Mouse (Mus musculus): ENCODE data around the gene Prr22. TPM values are rescaled to one million over a fixed set of nuclear protein-coding genes. Genes with fewer than 3 reads are reported as not detected.

The Prr22 gene
- total and polyA plus RNA-seq, 2 experiments from 2014 or later = 0.44 to 1.1 TPM

DNA sequence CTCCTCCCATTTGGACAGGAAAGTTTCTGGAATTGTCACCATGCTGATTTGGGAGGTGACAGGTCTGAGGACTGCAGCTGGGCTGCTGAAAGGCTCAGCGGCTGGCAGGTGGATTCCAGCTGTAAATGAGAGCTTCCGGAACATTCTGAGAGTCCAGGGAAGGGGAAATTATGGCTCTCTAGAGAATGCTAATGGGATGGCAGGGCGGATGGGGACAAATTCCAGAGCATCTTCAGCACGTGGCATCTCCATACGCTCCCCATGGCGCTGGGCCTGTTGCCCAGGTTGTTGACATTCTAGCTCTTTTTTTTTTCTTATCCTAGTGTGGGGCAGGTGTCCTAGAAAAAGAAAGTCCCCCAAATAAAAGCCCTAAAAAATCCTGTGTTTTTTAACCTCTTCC, 40.9 kb upstream of the Prr22 start:
- H3K4me3 ChIP-seq (ENCODE audit: low read depth, low read length) = no peak overlapping the region
- DNase-seq (ENCODE audit: low spot score) (no peak), ATAC-seq (ENCODE audit: low FRiP score) (no peak)
- H3K4me2 ChIP-seq (ENCODE audit: low read depth, low read length, poor library complexity, severe bottlenecking) = no peak overlapping the region
- no peaks in the 10 kb centered on the region for H3K27me3 ChIP-seq (ENCODE audit: insufficient read depth, low read length)
- H3K9ac ChIP-seq (replicated peaks; ENCODE audit: low read length, poor library complexity, severe bottlenecking) = no peak overlapping the region
- no peaks in the 10 kb centered on the region for H3K9me3 ChIP-seq (ENCODE audit: low read length)
- H3K36me3 ChIP-seq (ENCODE audit: insufficient read depth, low read length) = no peaks in the 10 kb centered on the region
- no peak for TF ChIP-seq CTCF (IDR thresholded peaks at IDR 0.05)
- H3K27ac ChIP-seq (ENCODE audit: low read depth, low read length) = no peak overlapping the region
- WGBS = 57% methylated on average over 6 of the region's 6 CpGs
- no peaks in the 10 kb centered on the region for H3K4me1 ChIP-seq (ENCODE audit: insufficient read depth, low read length)

DNA sequence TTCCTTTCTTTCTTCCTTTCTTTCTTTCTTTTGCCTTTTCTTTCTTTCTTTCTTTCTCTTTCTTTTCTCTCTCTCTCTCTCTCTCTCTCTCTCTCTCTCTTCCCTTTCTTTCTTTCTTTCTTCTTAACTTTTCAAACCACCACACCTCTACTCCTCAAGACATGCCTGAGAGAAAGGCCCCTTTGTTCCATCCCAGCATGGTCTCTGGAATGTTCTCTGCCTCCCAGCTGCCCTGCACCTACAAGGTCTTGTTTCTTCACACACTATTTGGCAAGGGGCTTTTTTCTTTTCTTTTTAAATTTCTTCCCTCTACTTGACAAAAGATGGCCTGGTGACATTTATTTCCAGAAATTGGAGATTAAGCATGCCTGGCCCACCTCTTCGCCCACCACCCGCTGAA, 40.4 kb upstream of the Prr22 start:
- H3K4me1 ChIP-seq (ENCODE audit: insufficient read depth, low read length) = no peaks in the 10 kb centered on the region
- H3K27me3 ChIP-seq (ENCODE audit: insufficient read depth, low read length) = no peaks in the 10 kb centered on the region
- H3K9ac ChIP-seq (replicated peaks; ENCODE audit: low read length, poor library complexity, severe bottlenecking) = no peak overlapping the region
- 42% methylated on average over 2 of the region's 2 CpGs for WGBS
- DNase-seq (ENCODE audit: low spot score) (no peak), ATAC-seq (ENCODE audit: low FRiP score) (no peak)
- no peak for TF ChIP-seq CTCF (IDR thresholded peaks at IDR 0.05)
- no peaks in the 10 kb centered on the region for H3K36me3 ChIP-seq (ENCODE audit: insufficient read depth, low read length)
- no peak overlapping the region for H3K4me2 ChIP-seq (ENCODE audit: low read depth, low read length, poor library complexity, severe bottlenecking)
- H3K4me3 ChIP-seq (ENCODE audit: low read depth, low read length) = no peak overlapping the region
- H3K9me3 ChIP-seq (ENCODE audit: low read length) = no peaks in the 10 kb centered on the region
- no peak overlapping the region for H3K27ac ChIP-seq (ENCODE audit: low read depth, low read length)

DNA sequence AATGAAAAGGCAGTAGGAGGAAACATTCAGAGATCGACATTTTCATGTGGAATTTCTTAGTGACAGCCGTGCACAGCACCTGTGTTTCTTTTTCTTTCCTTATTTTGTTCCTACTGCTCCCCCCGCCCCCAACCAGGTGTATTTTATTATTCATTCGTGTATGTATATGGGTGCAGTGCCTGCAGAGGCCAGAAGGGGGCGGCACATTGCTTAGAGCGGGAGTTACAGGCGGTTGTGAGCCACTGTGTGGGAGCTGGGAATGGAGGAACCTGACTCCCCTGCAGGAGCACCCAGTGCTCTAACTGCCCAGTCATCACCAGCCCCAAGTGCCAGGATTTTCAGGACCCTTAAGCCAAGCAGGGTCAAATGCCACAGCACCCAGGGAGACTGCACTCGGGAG, 33.5 kb upstream of the Prr22 start:
- Histone ChIP-seq H3K4me2 (ENCODE audit: low read depth, low read length, poor library complexity, severe bottlenecking) (no peak overlapping the region), H3K27me3 (ENCODE audit: insufficient read depth, low read length) (no peaks in the 10 kb centered on the region), H3K9ac (replicated peaks; ENCODE audit: low read length, poor library complexity, severe bottlenecking) (no peak overlapping the region), H3K4me3 (ENCODE audit: low read depth, low read length) (no peak overlapping the region), H3K4me1 (ENCODE audit: insufficient read depth, low read length) (no peaks in the 10 kb centered on the region), H3K27ac (ENCODE audit: low read depth, low read length) (no peak overlapping the region), H3K9me3 (ENCODE audit: low read length) (no peaks in the 10 kb centered on the region), H3K36me3 (ENCODE audit: insufficient read depth, low read length) (no peaks in the 10 kb centered on the region)
- DNase-seq (ENCODE audit: low spot score) = no peak
- TF ChIP-seq CTCF (IDR thresholded peaks at IDR 0.05) = peak; percentile 36
- no peak for ATAC-seq (ENCODE audit: low FRiP score)
- 49% methylated on average over 8 of the region's 8 CpGs for WGBS

DNA sequence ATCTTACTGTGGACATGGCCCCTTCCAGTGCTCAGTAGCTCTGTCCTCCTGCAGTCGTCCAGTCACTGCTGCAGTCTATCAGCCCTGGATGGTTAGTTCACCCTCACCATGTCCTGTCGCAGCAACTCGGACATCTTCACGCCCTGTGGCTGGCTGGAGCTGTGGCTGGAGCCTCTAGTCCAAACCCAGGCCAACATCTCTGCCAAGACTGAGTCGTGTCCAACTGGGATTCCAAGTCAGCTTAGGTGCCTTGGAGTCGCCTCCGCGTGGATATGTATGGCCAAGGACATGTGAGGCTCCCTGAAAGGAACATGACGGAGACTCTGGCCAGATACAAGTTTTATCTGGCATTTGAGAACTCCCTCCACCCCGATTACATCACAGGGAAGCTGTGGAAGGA, 31.8 kb upstream of the Prr22 start:
- ATAC-seq (ENCODE audit: low FRiP score) (no peak), DNase-seq (ENCODE audit: low spot score) (no peak)
- Histone ChIP-seq H3K4me3 (ENCODE audit: low read depth, low read length) (no peak overlapping the region), H3K36me3 (ENCODE audit: insufficient read depth, low read length) (no peaks in the 10 kb centered on the region), H3K9ac (replicated peaks; ENCODE audit: low read length, poor library complexity, severe bottlenecking) (no peak overlapping the region), H3K27ac (ENCODE audit: low read depth, low read length) (no peak overlapping the region), H3K27me3 (ENCODE audit: insufficient read depth, low read length) (no peaks in the 10 kb centered on the region), H3K9me3 (ENCODE audit: low read length) (no peaks in the 10 kb centered on the region), H3K4me2 (ENCODE audit: low read depth, low read length, poor library complexity, severe bottlenecking) (no peak overlapping the region), H3K4me1 (ENCODE audit: insufficient read depth, low read length) (no peaks in the 10 kb centered on the region)
- TF ChIP-seq CTCF (IDR thresholded peaks at IDR 0.05) = no peak
- 79% methylated on average over 10 of the region's 10 CpGs for WGBS

DNA sequence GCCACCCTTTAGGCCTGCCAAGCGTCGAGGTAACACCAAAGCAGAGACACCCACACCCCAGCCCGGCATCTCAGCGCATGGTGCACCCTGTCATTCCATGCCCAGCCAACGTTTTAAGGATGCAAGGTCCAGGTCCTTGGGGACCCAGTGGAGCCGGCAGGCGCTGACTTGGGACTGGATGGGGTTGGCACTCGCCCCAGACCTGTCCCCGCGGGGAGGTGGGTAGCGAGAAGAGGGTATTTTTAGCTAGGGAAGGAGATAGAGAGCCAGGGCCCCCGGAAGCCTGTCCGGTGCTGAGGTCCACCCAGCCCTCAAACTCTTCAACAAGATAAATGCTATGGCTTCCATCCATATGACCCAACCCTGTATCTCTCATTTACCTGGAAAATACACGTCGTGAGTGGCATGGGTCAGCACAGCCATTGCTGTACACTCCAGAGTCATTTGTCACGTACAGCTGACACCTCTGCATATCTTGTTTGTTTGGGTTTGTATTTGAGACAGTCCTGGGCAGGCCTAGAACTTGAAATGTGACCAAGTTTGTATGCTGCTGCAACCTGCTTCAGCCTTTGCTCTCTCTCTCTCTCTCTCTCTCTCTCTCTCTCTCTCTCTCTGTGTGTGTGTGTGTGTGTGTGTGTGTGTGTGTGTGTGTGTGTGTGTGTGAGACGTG, 29.8 kb upstream of the Prr22 start:
- Histone ChIP-seq H3K36me3 (ENCODE audit: insufficient read depth, low read length) (no peaks in the 10 kb centered on the region), H3K27me3 (ENCODE audit: insufficient read depth, low read length) (no peaks in the 10 kb centered on the region), H3K9me3 (ENCODE audit: low read length) (no peaks in the 10 kb centered on the region), H3K4me2 (ENCODE audit: low read depth, low read length, poor library complexity, severe bottlenecking) (no peak overlapping the region), H3K4me1 (ENCODE audit: insufficient read depth, low read length) (no peaks in the 10 kb centered on the region), H3K4me3 (ENCODE audit: low read depth, low read length) (no peak overlapping the region), H3K27ac (ENCODE audit: low read depth, low read length) (no peak overlapping the region), H3K9ac (replicated peaks; ENCODE audit: low read length, poor library complexity, severe bottlenecking) (no peak overlapping the region)
- no peak for DNase-seq (ENCODE audit: low spot score)
- no peak for TF ChIP-seq CTCF (IDR thresholded peaks at IDR 0.05)
- ATAC-seq (ENCODE audit: low FRiP score) = no peak
- 83% methylated on average over 17 of the region's 17 CpGs for WGBS

DNA sequence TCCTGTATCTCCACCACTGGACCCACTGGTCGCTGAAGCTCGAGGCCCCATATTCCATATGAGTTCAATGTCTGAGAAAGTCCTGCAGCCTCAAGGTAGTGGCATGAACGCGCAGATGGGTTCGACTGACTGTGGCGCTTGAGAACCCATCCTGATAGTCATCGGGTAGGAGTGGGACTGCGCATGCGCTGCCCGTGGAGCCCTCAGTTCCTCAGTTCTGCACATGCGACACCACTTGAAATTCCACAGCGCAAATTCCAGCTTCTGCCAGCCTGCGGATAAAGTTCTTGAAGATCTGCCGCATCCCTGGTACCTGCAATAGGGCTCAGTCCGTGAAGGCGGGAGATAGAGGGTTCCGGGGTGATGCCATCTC, 29.3 kb upstream of the Prr22 start:
- Histone ChIP-seq H3K9ac (replicated peaks; ENCODE audit: low read length, poor library complexity, severe bottlenecking) (no peak overlapping the region), H3K27ac (ENCODE audit: low read depth, low read length) (no peak overlapping the region), H3K9me3 (ENCODE audit: low read length) (no peaks in the 10 kb centered on the region), H3K4me3 (ENCODE audit: low read depth, low read length) (no peak overlapping the region), H3K27me3 (ENCODE audit: insufficient read depth, low read length) (no peaks in the 10 kb centered on the region), H3K4me1 (ENCODE audit: insufficient read depth, low read length) (no peaks in the 10 kb centered on the region), H3K36me3 (ENCODE audit: insufficient read depth, low read length) (no peaks in the 10 kb centered on the region), H3K4me2 (ENCODE audit: low read depth, low read length, poor library complexity, severe bottlenecking) (no peak overlapping the region)
- DNase-seq (ENCODE audit: low spot score) (no peak), ATAC-seq (ENCODE audit: low FRiP score) (no peak)
- no peak for TF ChIP-seq CTCF (IDR thresholded peaks at IDR 0.05)
- WGBS = 82% methylated on average over 17 of the region's 17 CpGs

All from midbrain, postnatal 0 days (tissue).